Mouse (Mus musculus): Measurements from ENCODE around the gene CK137956.

Gene CK137956

GRCm38 (mm10) chr4:127913551-127913950, 57.2 kb downstream of the CK137956 start:
- no peak for DNase-seq (ENCODE audit: low read depth, low spot score)

- DNase-seq (ENCODE audit: low read depth, low spot score), result no peak
Observed at GRCm38 (mm10) chr4:127907151-127907550, 63.6 kb downstream of the CK137956 start.

GRCm38 (mm10) chr4:127903954-127904353, 66.8 kb downstream of the CK137956 start:
- no peak for DNase-seq (ENCODE audit: low read depth, low spot score)

- no peak for DNase-seq (ENCODE audit: low read depth, low spot score)
Observed at GRCm38 (mm10) chr4:127900893-127901456, 69.8 kb downstream of the CK137956 start.

- no peak for DNase-seq (ENCODE audit: low read depth, low spot score)
Observed at GRCm38 (mm10) chr4:127889071-127889470, 81.7 kb downstream of the CK137956 start.

- DNase-seq (ENCODE audit: low read depth, low spot score), result no peak
Observed at GRCm38 (mm10) chr4:127878966-127879365, 91.8 kb downstream of the CK137956 start.
